Mouse (Mus musculus) left cerebral cortex, postnatal 36 days (tissue): ENCODE measurements around the gene Vmn1r74. TPM values are rescaled to one million over a fixed set of nuclear protein-coding genes. Genes with fewer than 3 reads are reported as not detected.
"Not testable (repeated sequence)": the region's sequence is repeated elsewhere in the genome, so short reads cannot be mapped to it uniquely, and the experiment has no call there.

ENCODE experiments used
- DNase-seq, 2 experiments: peaks; one replicate each; pipeline ENCODE4 v3.0.0; 2021 to 2022; ENCODE audit warnings: low spot score in 2 of 2, mixed read lengths in 1 of 2
- intact Hi-C: fragments of 180-260 bp; cut with DNase I; formaldehyde crosslinking; loops from one replicate; pipeline ENCODE4 v1.15.1; 2025
- total RNA-seq, 2 experiments: library from RNA; stranded (reverse); gene quantifications; 2 replicates each; pipeline ENCODE4 v1.2.3; 2021

Gene Vmn1r74
- total RNA-seq, result not detected

DNA sequence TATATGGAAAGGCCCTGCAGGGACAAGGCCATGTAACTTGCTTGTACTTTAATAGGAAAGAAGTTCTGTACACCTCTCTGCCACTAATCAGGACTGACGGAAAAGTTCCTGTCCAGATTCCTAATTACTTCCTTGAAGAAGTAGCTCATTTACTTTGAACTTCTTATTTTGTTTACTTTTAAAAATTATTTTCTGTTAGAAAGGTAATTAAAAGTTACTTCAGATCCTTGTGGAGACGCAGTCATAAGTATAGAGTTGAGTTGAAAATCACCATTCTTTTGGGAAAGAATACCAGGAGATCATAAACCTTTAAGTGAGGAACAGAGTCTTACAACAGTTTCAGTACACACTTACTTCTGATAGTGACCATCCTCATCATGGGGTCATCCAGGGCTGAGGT lies at the start of gene Vmn1r74:
TSS of gene Vmn1r74 (plus strand) at position 301 of the 400 bp plus-strand sequence.
- intact Hi-C loops, result no loop called here
- no peak for DNase-seq

DNA sequence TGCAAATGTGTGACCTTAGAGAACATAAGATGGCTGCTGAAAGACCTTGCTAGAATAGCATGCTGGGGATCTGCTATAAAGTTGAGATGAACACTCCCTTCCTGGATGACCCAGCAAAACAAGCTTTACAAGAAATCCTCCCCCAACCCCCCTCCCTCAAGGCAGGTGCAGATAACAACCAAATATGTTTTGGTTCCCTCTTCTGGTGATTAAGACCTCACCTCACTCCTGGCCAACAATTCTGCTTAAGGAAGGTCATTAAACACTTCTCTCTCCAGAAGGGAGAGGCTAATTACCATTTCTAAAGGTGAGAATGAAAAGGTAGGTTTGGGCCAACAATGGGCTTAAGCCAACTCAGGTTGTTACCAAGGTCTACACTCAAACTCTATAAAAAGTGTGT lies 20.0 kb upstream of the Vmn1r74 start:
- no peak for DNase-seq
- intact Hi-C loops, result no loop called here

DNA sequence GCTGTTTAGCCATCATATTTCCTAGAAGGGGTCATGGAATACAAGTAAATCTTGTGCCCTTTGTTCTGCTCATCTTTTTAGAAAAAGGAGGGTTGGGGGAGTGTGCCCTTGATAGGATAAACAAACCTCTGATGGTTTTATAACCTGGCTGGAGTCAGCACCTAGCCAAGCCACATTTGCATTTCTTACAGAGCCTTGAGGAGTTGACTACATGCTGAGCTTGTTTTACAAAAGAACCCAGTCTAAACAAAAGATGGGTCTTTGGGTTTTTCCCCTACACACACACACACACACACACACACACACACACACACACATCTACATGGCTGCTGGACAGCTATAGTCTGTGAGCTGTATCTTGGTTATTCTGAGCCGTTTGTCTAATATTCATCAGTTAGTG lies 11.6 kb upstream of the Vmn1r74 start:
- no peak for DNase-seq
- intact Hi-C loops, result no loop called here

DNA sequence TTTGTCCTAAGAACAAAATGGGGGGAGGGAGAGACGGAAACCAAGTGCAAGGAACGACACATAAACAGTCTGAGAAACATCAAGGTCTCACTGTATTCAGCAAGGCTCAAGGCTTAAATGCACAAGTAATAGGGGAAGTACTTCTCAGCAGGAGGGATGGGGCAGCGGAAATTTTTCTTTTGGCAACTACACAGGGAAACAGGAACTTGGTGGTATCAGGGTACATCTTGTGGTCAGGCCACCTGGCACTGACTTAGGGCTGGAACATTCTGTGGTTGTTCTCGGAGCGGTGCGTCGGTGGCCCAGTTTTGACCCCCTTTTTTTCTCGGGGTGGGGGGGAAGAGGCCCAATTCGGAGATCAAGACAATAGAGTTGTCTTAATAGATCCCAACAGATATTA lies 10.5 kb upstream of the Vmn1r74 start:
- DNase-seq, intact Hi-C loops: not testable (repeated sequence)

DNA sequence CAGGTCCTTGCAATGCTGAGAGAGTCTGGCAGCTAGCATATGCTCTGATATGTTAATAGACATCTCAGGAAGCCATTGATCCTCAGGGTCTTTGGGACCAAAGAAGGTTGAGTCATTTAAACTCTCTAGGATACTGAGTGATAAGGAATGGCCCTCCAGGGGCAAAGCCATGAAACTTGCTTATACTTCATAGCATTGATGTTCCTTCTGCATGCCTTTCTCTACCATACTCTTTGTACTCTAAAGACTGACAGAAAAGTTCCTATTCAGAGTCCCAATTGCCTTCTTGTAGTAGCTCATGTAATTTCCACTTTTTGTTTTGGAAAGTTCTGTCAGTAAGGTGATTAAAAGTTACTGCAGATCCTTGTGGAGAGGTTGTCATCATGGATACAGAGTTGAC lies 40.5 kb downstream of the Vmn1r74 start, which contains the start of gene Vmn1r75:
TSS of gene Vmn1r75 (plus strand) at position 301 of the 400 bp plus-strand sequence.
- no peak for DNase-seq
- intact Hi-C loops, result no loop called here

Other genes with a start within 250 kb of the Vmn1r74 start
- gene Zscan4-ps3, start 224.7 kb upstream of the Vmn1r74 start, total RNA-seq, result not detected
- not detected for gene Vmn1r72, start 153.8 kb upstream of the Vmn1r74 start, total RNA-seq
- not detected for gene Vmn1r73, start 103.7 kb upstream of the Vmn1r74 start, total RNA-seq
- not detected for gene Vmn1r75, start 40.6 kb downstream of the Vmn1r74 start, total RNA-seq
- gene Vmn1r76, start 104.2 kb downstream of the Vmn1r74 start, total RNA-seq, result not detected
- not detected for gene Vmn1r77, start 202.8 kb downstream of the Vmn1r74 start, total RNA-seq